Mouse (Mus musculus) forebrain, postnatal 0 days (tissue): ENCODE measurements around the gene Mvk. TPM values are rescaled to one million over a fixed set of nuclear protein-coding genes. Genes with fewer than 3 reads are reported as not detected.

Experiments used
- ATAC-seq: fragments of 200-750 bp; cut with Nextera tagmentation; 2 replicates; pipeline ENCODE4 v1.8.0; 2017; ENCODE audit warnings: mild to moderate bottlenecking, moderate library complexity
- DNase-seq: peaks from one replicate; pipeline ENCODE4 v3.0.0-alpha.2; 2015
- H3K27ac ChIP-seq: fragments of 300-500 bp; sonication (generic); 2 replicates; pipeline ENCODE4 v1.5.1; 2014; ENCODE audit warnings: low read depth, mild to moderate bottlenecking, antibody characterized with exemption, low read length, moderate library complexity, mixed read lengths
- H3K27me3 ChIP-seq: fragments of 300-500 bp; sonication (generic); 2 replicates; pipeline ENCODE4 v1.6.1; 2014; ENCODE audit warnings: mild to moderate bottlenecking, low read length, mixed read lengths; ENCODE audit not compliant: insufficient read depth
- H3K36me3 ChIP-seq: fragments of 300-500 bp; sonication (generic); 2 replicates; pipeline ENCODE4 v1.6.1; 2014; ENCODE audit warnings: mild to moderate bottlenecking, moderate library complexity; ENCODE audit not compliant: insufficient read depth
- H3K4me1 ChIP-seq: fragments of 300-500 bp; sonication (generic); 2 replicates; pipeline ENCODE4 v1.6.1; 2014; ENCODE audit warnings: antibody characterized with exemption; ENCODE audit not compliant: insufficient read depth
- H3K4me2 ChIP-seq: fragments of 300-500 bp; sonication (generic); 2 replicates; pipeline ENCODE4 v1.6.1; 2014; ENCODE audit warnings: low read depth, mild to moderate bottlenecking, moderate library complexity
- H3K4me3 ChIP-seq: fragments of 300-500 bp; sonication (generic); 2 replicates; pipeline ENCODE4 v1.5.1; 2014; ENCODE audit warnings: low read depth, low read length, mixed read lengths
- H3K9ac ChIP-seq: fragments of 300-500 bp; sonication (generic); 2 replicates; pipeline ENCODE4 v1.6.1; 2014; ENCODE audit warnings: mild to moderate bottlenecking
- H3K9me3 ChIP-seq: fragments of 300-500 bp; sonication (generic); 2 replicates; pipeline ENCODE4 v1.6.1; 2016; ENCODE audit warnings: low read length
- CTCF ChIP-seq: sonication (generic); IDR thresholded peaks from 2 replicates; pipeline ENCODE4 v1.5.1; 2016; ENCODE audit warnings: antibody characterized with exemption, control low read depth, low read depth
- WGBS: fragments of 180-500 bp; shearing (Covaris S2); extraction: QIAGEN DNeasy Blood & Tissue Kit; methylation state at CpG from one replicate; pipeline ENCODE4 v1.1.7; 2014; 5-methylcytosine and 5-hydroxymethylcytosine counted together
- polyA plus RNA-seq: library from polyadenylated mRNA; unstranded; fragments of >200 nt; fragmentation: Nextera tagmentation; extraction: Ambion mirVana; gene quantifications from 2 replicates; pipeline ENCODE4 v1.2.1, GENCODE M21; 2015
- total RNA-seq: library from RNA; depleted of rRNA; stranded (reverse); fragments of >200 nt; gene quantifications from 2 replicates; pipeline ENCODE4 v1.2.3, GENCODE M21; 2014; rRNA removed

Mvk gene
- 99.3 and 112 TPM in 2 replicates for total RNA-seq
- 59.0 and 65.7 TPM in 2 replicates for polyA plus RNA-seq

- 5% methylated on average over 43 of the region's 43 CpGs for WGBS
- H3K9ac ChIP-seq = peak within 1 kb of the TSS; percentile 67
- peak within 1 kb of the TSS; percentile 79 for H3K27ac ChIP-seq
- peak; percentile 99 for ATAC-seq
- H3K36me3 ChIP-seq = no peaks in the 10 kb centered on the region; the same call in none of the 2 replicates
- H3K9me3 ChIP-seq = no peaks in the 10 kb centered on the region
- H3K4me2 ChIP-seq = peak within 1 kb of the TSS; percentile 75
- no peak for TF ChIP-seq CTCF
- peak within 1 kb of the TSS; percentile 83 for H3K4me3 ChIP-seq
- H3K27me3 ChIP-seq = no peaks in the 10 kb centered on the region
- H3K4me1 ChIP-seq = no peaks in the 10 kb centered on the region
- DNase-seq = peak; percentile 98
These were observed at the start of gene Mvk, which contains the start of gene Mmab for GRCm38 (mm10) chr5:114443566-114444367. TSS of gene Mvk (plus strand) at chr5:114444269. TSS of gene Mmab (minus strand) at chr5:114444060.

- Histone ChIP-seq H3K36me3 (peaks cover 97% of the 10 kb centered on the region), H3K9ac (no peak overlapping the region), H3K9me3 (no peaks in the 10 kb centered on the region), H3K27ac (no peak overlapping the region), H3K4me3 (no peak overlapping the region), H3K4me2 (no peak overlapping the region), H3K27me3 (no peaks in the 10 kb centered on the region), H3K4me1 (no peaks in the 10 kb centered on the region)
- ATAC-seq = no peak
- WGBS = 95% methylated on average over 14 of the region's 14 CpGs
- no peak for TF ChIP-seq CTCF
- no peak for DNase-seq
These were observed 37.5 kb upstream of the Mvk start for GRCm38 (mm10) chr5:114406592-114406991.

- Histone ChIP-seq H3K27me3 (no peaks in the 10 kb centered on the region), H3K4me2 (no peak overlapping the region), H3K36me3 (peaks cover 97% of the 10 kb centered on the region), H3K4me3 (no peak overlapping the region), H3K4me1 (no peaks in the 10 kb centered on the region), H3K9me3 (no peaks in the 10 kb centered on the region), H3K9ac (no peak overlapping the region), H3K27ac (no peak overlapping the region)
- ATAC-seq (no peak), DNase-seq (no peak)
- TF ChIP-seq CTCF = no peak
- WGBS = 71% methylated on average over 10 of the region's 10 CpGs
These were observed 36.8 kb upstream of the Mvk start for GRCm38 (mm10) chr5:114407269-114407668.

GRCm38 (mm10) chr5:114407810-114408209, 36.3 kb upstream of the Mvk start:
- H3K36me3 ChIP-seq = peaks cover 97% of the 10 kb centered on the region
- H3K4me3 ChIP-seq = no peak overlapping the region
- H3K27ac ChIP-seq = no peak overlapping the region
- no peak overlapping the region for H3K9ac ChIP-seq
- no peaks in the 10 kb centered on the region for H3K4me1 ChIP-seq
- no peaks in the 10 kb centered on the region for H3K9me3 ChIP-seq
- no peaks in the 10 kb centered on the region for H3K27me3 ChIP-seq
- DNase-seq (no peak), ATAC-seq (no peak)
- no peak overlapping the region for H3K4me2 ChIP-seq
- 88% methylated on average over 9 of the region's 9 CpGs for WGBS
- no peak for TF ChIP-seq CTCF

- no peak for DNase-seq
- 94% methylated on average over 11 of the region's 11 CpGs for WGBS
These were observed 35.2 kb upstream of the Mvk start for GRCm38 (mm10) chr5:114408846-114409245.

GRCm38 (mm10) chr5:114410429-114410828, 33.6 kb upstream of the Mvk start:
- no peak for TF ChIP-seq CTCF
- 85% methylated on average over 13 of the region's 13 CpGs for WGBS
- ATAC-seq = no peak

More at GRCm38 (mm10) chr5:114408846-114409245, 35.2 kb upstream of the Mvk start:
- Histone ChIP-seq H3K4me3 (no peak overlapping the region), H3K9me3 (no peaks in the 10 kb centered on the region), H3K9ac (no peak overlapping the region), H3K36me3 (peaks cover 97% of the 10 kb centered on the region), H3K4me2 (no peak overlapping the region), H3K4me1 (no peaks in the 10 kb centered on the region), H3K27me3 (no peaks in the 10 kb centered on the region), H3K27ac (no peak overlapping the region)
- TF ChIP-seq CTCF = no peak
- no peak for ATAC-seq

GRCm38 (mm10) chr5:114412361-114412998, 31.6 kb upstream of the Mvk start:
- H3K27me3 ChIP-seq = no peaks in the 10 kb centered on the region
- WGBS = 89% methylated on average over 23 of the region's 23 CpGs
- H3K4me1 ChIP-seq = no peaks in the 10 kb centered on the region
- no peak for TF ChIP-seq CTCF
- no peak overlapping the region for H3K4me2 ChIP-seq
- no peaks in the 10 kb centered on the region for H3K9me3 ChIP-seq
- no peak overlapping the region for H3K27ac ChIP-seq
- DNase-seq (no peak), ATAC-seq (no peak)
- H3K4me3 ChIP-seq = no peak overlapping the region
- H3K9ac ChIP-seq = no peak overlapping the region
- H3K36me3 ChIP-seq = peaks cover 98% of the 10 kb centered on the region

More at GRCm38 (mm10) chr5:114410429-114410828, 33.6 kb upstream of the Mvk start:
- H3K27me3 ChIP-seq = no peaks in the 10 kb centered on the region
- H3K27ac ChIP-seq = no peak overlapping the region
- H3K4me2 ChIP-seq = no peak overlapping the region
- H3K4me3 ChIP-seq = no peak overlapping the region
- H3K9me3 ChIP-seq = no peaks in the 10 kb centered on the region
- no peaks in the 10 kb centered on the region for H3K4me1 ChIP-seq
- H3K36me3 ChIP-seq = peaks cover 98% of the 10 kb centered on the region
- no peak for DNase-seq
- H3K9ac ChIP-seq = no peak overlapping the region
